Mouse (Mus musculus): Measurements from ENCODE around the gene Lrrc45. TPM values are rescaled to one million over a fixed set of nuclear protein-coding genes. Genes with fewer than 3 reads are reported as not detected.

Lrrc45 gene
- polyA plus RNA-seq, 1 experiment from 2014 or later: 57.7 TPM

Other genes starting within 250 kb of the Lrrc45 start
- 59.6 and 62.3 TPM in 2 replicates for gene Arl16, start 246.3 kb upstream of the Lrrc45 start, polyA plus RNA-seq (2016; fragmentation: Nextera tagmentation; extraction: Ambion mirVana)
- gene Mrpl12, start 229.3 kb upstream of the Lrrc45 start, polyA plus RNA-seq (2016; fragmentation: Nextera tagmentation; extraction: Ambion mirVana): 171 and 186 TPM in 2 replicates
- 50.6 and 53.3 TPM in 2 replicates for gene Slc25a10, start 222.1 kb upstream of the Lrrc45 start, polyA plus RNA-seq (2016; fragmentation: Nextera tagmentation; extraction: Ambion mirVana)
- 0.14 and 0.17 TPM in 2 replicates for gene Gcgr, start 183.2 kb upstream of the Lrrc45 start, polyA plus RNA-seq (2016; fragmentation: Nextera tagmentation; extraction: Ambion mirVana)
- 219 and 261 TPM in 2 replicates for gene Mcrip1, start 164.2 kb upstream of the Lrrc45 start, polyA plus RNA-seq (2016; fragmentation: Nextera tagmentation; extraction: Ambion mirVana)
- gene Ppp1r27, start 162.8 kb upstream of the Lrrc45 start, polyA plus RNA-seq (2016; fragmentation: Nextera tagmentation; extraction: Ambion mirVana): 0.27 TPM in 1 of 2 replicates, not detected in the other
- 519 and 570 TPM in 2 replicates for gene P4hb, start 140.7 kb upstream of the Lrrc45 start, polyA plus RNA-seq (2016; fragmentation: Nextera tagmentation; extraction: Ambion mirVana)
- 799 and 820 TPM in 2 replicates for gene Arhgdia, start 132.3 kb upstream of the Lrrc45 start, polyA plus RNA-seq (2016; fragmentation: Nextera tagmentation; extraction: Ambion mirVana)
- gene Alyref, start 115.6 kb upstream of the Lrrc45 start, polyA plus RNA-seq (2016; fragmentation: Nextera tagmentation; extraction: Ambion mirVana): 607 and 643 TPM in 2 replicates
- gene Anapc11, start 115.5 kb upstream of the Lrrc45 start, polyA plus RNA-seq (2016; fragmentation: Nextera tagmentation; extraction: Ambion mirVana): 237 TPM in 2 replicates
- 0.34 and 0.63 TPM in 2 replicates for gene Npb, start 105.4 kb upstream of the Lrrc45 start, polyA plus RNA-seq (2016; fragmentation: Nextera tagmentation; extraction: Ambion mirVana)
- gene Pcyt2, start 96.0 kb upstream of the Lrrc45 start, polyA plus RNA-seq (2016; fragmentation: Nextera tagmentation; extraction: Ambion mirVana): 139 and 160 TPM in 2 replicates
- 37.0 and 42.4 TPM in 2 replicates for gene Sirt7, start 88.7 kb upstream of the Lrrc45 start, polyA plus RNA-seq (2016; fragmentation: Nextera tagmentation; extraction: Ambion mirVana)
- 23.1 and 26.2 TPM in 2 replicates for gene Mafg, start 80.3 kb upstream of the Lrrc45 start, polyA plus RNA-seq (2016; fragmentation: Nextera tagmentation; extraction: Ambion mirVana)
- 37.6 and 38.7 TPM in 2 replicates for gene Pycr1, start 70.2 kb upstream of the Lrrc45 start, polyA plus RNA-seq (2016; fragmentation: Nextera tagmentation; extraction: Ambion mirVana)
- not detected in 2 replicates for gene Myadml2, start 65.8 kb upstream of the Lrrc45 start, polyA plus RNA-seq (2016; fragmentation: Nextera tagmentation; extraction: Ambion mirVana)
- 2.3 and 4.3 TPM in 2 replicates for gene Notum, start 52.8 kb upstream of the Lrrc45 start, polyA plus RNA-seq (2016; fragmentation: Nextera tagmentation; extraction: Ambion mirVana)
- 147 and 178 TPM in 2 replicates for gene Aspscr1, start 41.0 kb upstream of the Lrrc45 start, polyA plus RNA-seq (2016; fragmentation: Nextera tagmentation; extraction: Ambion mirVana)
- gene Cenpx, start 187 bp upstream of the Lrrc45 start, polyA plus RNA-seq (2016; fragmentation: Nextera tagmentation; extraction: Ambion mirVana): 129 and 137 TPM in 2 replicates
- 31.0 and 58.2 TPM in 2 replicates for gene Rac3, start 7.5 kb downstream of the Lrrc45 start, polyA plus RNA-seq (2016; fragmentation: Nextera tagmentation; extraction: Ambion mirVana)
- 17.9 and 19.8 TPM in 2 replicates for gene Dcxr, start 13.4 kb downstream of the Lrrc45 start, polyA plus RNA-seq (2016; fragmentation: Nextera tagmentation; extraction: Ambion mirVana)
- gene Cbr2, start 18.2 kb downstream of the Lrrc45 start, polyA plus RNA-seq (2016; fragmentation: Nextera tagmentation; extraction: Ambion mirVana): 1.6 and 2.1 TPM in 2 replicates
- 8.9 and 12.2 TPM in 2 replicates for gene Hmga1b, start 48.9 kb downstream of the Lrrc45 start, polyA plus RNA-seq (2016; fragmentation: Nextera tagmentation; extraction: Ambion mirVana)
- 46.4 and 63.7 TPM in 2 replicates for gene Rfng, start 70.3 kb downstream of the Lrrc45 start, polyA plus RNA-seq (2016; fragmentation: Nextera tagmentation; extraction: Ambion mirVana)
- gene Gps1, start 70.3 kb downstream of the Lrrc45 start, polyA plus RNA-seq (2016; fragmentation: Nextera tagmentation; extraction: Ambion mirVana): 276 and 285 TPM in 2 replicates
- 95.4 and 97.1 TPM in 2 replicates for gene Dus1l, start 82.5 kb downstream of the Lrrc45 start, polyA plus RNA-seq (2016; fragmentation: Nextera tagmentation; extraction: Ambion mirVana)
- gene Fasn, start 110.6 kb downstream of the Lrrc45 start, polyA plus RNA-seq (2016; fragmentation: Nextera tagmentation; extraction: Ambion mirVana): 131 TPM in 2 replicates
- 6.1 and 6.4 TPM in 2 replicates for gene Ccdc57, start 218.9 kb downstream of the Lrrc45 start, polyA plus RNA-seq (2016; fragmentation: Nextera tagmentation; extraction: Ambion mirVana)
- 111 and 204 TPM in 2 replicates for gene Slc16a3, start 234.6 kb downstream of the Lrrc45 start, polyA plus RNA-seq (2016; fragmentation: Nextera tagmentation; extraction: Ambion mirVana)